Mouse (Mus musculus) thymus, adult 2 months (tissue): ENCODE measurements around the gene Slc6a17.

Experiments used
- CTCF ChIP-seq: fragments of 200-500 bp; IDR thresholded peaks from 2 replicates; pipeline ENCODE4 v1.5.1; 2012; ENCODE audit warnings: mild to moderate bottlenecking, control low read depth, low read length, moderate library complexity, borderline replicate concordance; ENCODE audit not compliant: control insufficient read depth, poor library complexity, insufficient read depth; ENCODE audit errors: extremely low read depth
- POLR2A ChIP-seq: fragments of 200-500 bp; IDR thresholded peaks from 2 replicates; pipeline ENCODE4 v1.6.1; 2012; ENCODE audit warnings: mild to moderate bottlenecking, low read length, control low read depth, moderate library complexity; ENCODE audit not compliant: control insufficient read depth, poor library complexity, insufficient read depth; ENCODE audit errors: extremely low read depth

DNA sequence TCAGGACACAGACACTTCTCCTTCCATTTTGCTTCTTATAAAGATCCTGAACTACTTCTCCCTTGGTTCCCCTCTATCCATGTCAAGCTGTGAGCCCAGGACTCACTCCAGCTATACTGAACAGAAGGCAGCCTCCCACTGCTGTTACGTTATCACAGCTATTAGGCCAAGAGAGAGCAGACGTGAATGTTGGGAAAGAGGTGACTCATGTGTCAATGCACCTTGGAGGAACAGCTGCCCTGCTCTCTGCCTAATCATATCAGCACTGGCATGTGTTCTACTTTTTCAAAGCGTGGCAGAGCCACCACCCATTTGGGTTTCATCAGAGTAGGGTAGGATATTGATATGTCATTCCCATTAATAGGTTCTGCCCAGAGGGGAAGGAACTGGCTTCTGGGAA lies 71.0 kb downstream of the Slc6a17 start:
- TF ChIP-seq CTCF (no peak), POLR2A (no peak)
